Mouse (Mus musculus): ENCODE measurements around the gene Tecpr2. TPM values are rescaled to one million over a fixed set of nuclear protein-coding genes. Genes with fewer than 3 reads are reported as not detected.

The Tecpr2 gene
- polyA plus RNA-seq, 1 experiment = 18.3 TPM

GRCm38 (mm10) chr12:111009615-111010257 is 120.7 kb downstream of the Tecpr2 start:
- DNase-seq (ENCODE audit: low read depth) = no peak
- TF ChIP-seq POLR2A (IDR thresholded peaks at IDR 0.05; ENCODE audit: borderline replicate concordance, extremely low read depth, insufficient read depth, insufficient read length, poor library complexity, severe bottlenecking) (no peak), CTCF (IDR thresholded peaks at IDR 0.05; ENCODE audit: borderline replicate concordance, extremely low read depth, insufficient read depth, insufficient read length) (no peak)

GRCm38 (mm10) chr12:111016807-111017206 is 127.7 kb downstream of the Tecpr2 start:
- TF ChIP-seq POLR2A (IDR thresholded peaks at IDR 0.05; ENCODE audit: borderline replicate concordance, extremely low read depth, insufficient read depth, insufficient read length, poor library complexity, severe bottlenecking) (no peak), CTCF (IDR thresholded peaks at IDR 0.05; ENCODE audit: borderline replicate concordance, extremely low read depth, insufficient read depth, insufficient read length) (no peak)
- DNase-seq (ENCODE audit: low read depth) = no peak

- TF ChIP-seq POLR2A (IDR thresholded peaks at IDR 0.05; ENCODE audit: borderline replicate concordance, extremely low read depth, insufficient read depth, insufficient read length, poor library complexity, severe bottlenecking) (no peak), CTCF (IDR thresholded peaks at IDR 0.05; ENCODE audit: borderline replicate concordance, extremely low read depth, insufficient read depth, insufficient read length) (no peak)
- no peak for DNase-seq (ENCODE audit: low read depth)
These were observed 129.0 kb downstream of the Tecpr2 start for GRCm38 (mm10) chr12:111018068-111018467.

- TF ChIP-seq CTCF (IDR thresholded peaks at IDR 0.05; ENCODE audit: borderline replicate concordance, extremely low read depth, insufficient read depth, insufficient read length) = no peak
- no peak for TF ChIP-seq POLR2A (IDR thresholded peaks at IDR 0.05; ENCODE audit: borderline replicate concordance, extremely low read depth, insufficient read depth, insufficient read length, poor library complexity, severe bottlenecking)
- DNase-seq (ENCODE audit: low read depth) = no peak
These were observed 130.0 kb downstream of the Tecpr2 start for GRCm38 (mm10) chr12:111019086-111019485.

GRCm38 (mm10) chr12:111021138-111021537 is 132.1 kb downstream of the Tecpr2 start:
- TF ChIP-seq POLR2A (IDR thresholded peaks at IDR 0.05; ENCODE audit: borderline replicate concordance, extremely low read depth, insufficient read depth, insufficient read length, poor library complexity, severe bottlenecking) = no peak
- no peak for TF ChIP-seq CTCF (IDR thresholded peaks at IDR 0.05; ENCODE audit: borderline replicate concordance, extremely low read depth, insufficient read depth, insufficient read length)
- no peak for DNase-seq (ENCODE audit: low read depth)

GRCm38 (mm10) chr12:111021577-111021976 is 132.5 kb downstream of the Tecpr2 start:
- DNase-seq (ENCODE audit: low read depth) = no peak
- TF ChIP-seq CTCF (IDR thresholded peaks at IDR 0.05; ENCODE audit: borderline replicate concordance, extremely low read depth, insufficient read depth, insufficient read length) = no peak
- TF ChIP-seq POLR2A (IDR thresholded peaks at IDR 0.05; ENCODE audit: borderline replicate concordance, extremely low read depth, insufficient read depth, insufficient read length, poor library complexity, severe bottlenecking) = no peak

Other genes starting within 250 kb of the Tecpr2 start
- gene 1700001K19Rik, start 206.6 kb upstream of the Tecpr2 start, polyA plus RNA-seq (2012; rRNA removed) = not detected in 2 replicates
- gene Hsp90aa1, start 186.5 kb upstream of the Tecpr2 start, polyA plus RNA-seq (2012; rRNA removed) = 436 and 488 TPM in 2 replicates
- gene Wdr20, start 151.3 kb upstream of the Tecpr2 start, polyA plus RNA-seq (2012; rRNA removed) = 28.6 and 31.2 TPM in 2 replicates
- 11.1 and 12.1 TPM in 2 replicates for gene Mok, start 48.3 kb upstream of the Tecpr2 start, polyA plus RNA-seq (2012; rRNA removed)
- 3.7 and 4.1 TPM in 2 replicates for gene Zfp839, start 39.0 kb upstream of the Tecpr2 start, polyA plus RNA-seq (2012; rRNA removed)
- 70.0 and 78.0 TPM in 2 replicates for gene Cinp, start 119 bp upstream of the Tecpr2 start, polyA plus RNA-seq (2012; rRNA removed)
- 8.5 and 12.1 TPM in 2 replicates for gene Ankrd9, start 89.8 kb downstream of the Tecpr2 start, polyA plus RNA-seq (2012; rRNA removed)
- gene Rcor1, start 150.1 kb downstream of the Tecpr2 start, polyA plus RNA-seq (2012; rRNA removed) = 14.9 and 19.1 TPM in 2 replicates

All from brain, embryonic 14.5 days (tissue).